Mouse (Mus musculus) MN1 (cell line): ENCODE results near the gene 1110065P20Rik.

Experiments
- DNase-seq: peaks from one replicate; pipeline ENCODE4 v3.0.0-alpha.2; 2016; ENCODE audit warnings: low spot score

The 1110065P20Rik gene

GRCm38 (mm10) chr4:124840998-124841397, 10.0 kb downstream of the 1110065P20Rik start:
- no peak for DNase-seq

- no peak for DNase-seq
Measured at GRCm38 (mm10) chr4:124838035-124838700, 12.8 kb downstream of the 1110065P20Rik start.

GRCm38 (mm10) chr4:124832796-124833195, 18.2 kb downstream of the 1110065P20Rik start:
- no peak for DNase-seq

- no peak for DNase-seq
Measured at GRCm38 (mm10) chr4:124829671-124830070, 21.3 kb downstream of the 1110065P20Rik start.

- DNase-seq, result no peak
Measured at GRCm38 (mm10) chr4:124825371-124825965, 25.5 kb downstream of the 1110065P20Rik start.

GRCm38 (mm10) chr4:124824967-124825366, 26.0 kb downstream of the 1110065P20Rik start:
- no peak for DNase-seq

- no peak for DNase-seq
Measured at GRCm38 (mm10) chr4:124818832-124819231, 32.2 kb downstream of the 1110065P20Rik start.

GRCm38 (mm10) chr4:124817803-124818202, 33.2 kb downstream of the 1110065P20Rik start:
- DNase-seq, result peak; percentile 64

GRCm38 (mm10) chr4:124815901-124816300, 35.1 kb downstream of the 1110065P20Rik start:
- no peak for DNase-seq

GRCm38 (mm10) chr4:124811347-124811975, 39.5 kb downstream of the 1110065P20Rik start:
- no peak for DNase-seq

- DNase-seq, result no peak
Measured at GRCm38 (mm10) chr4:124810056-124810455, 40.9 kb downstream of the 1110065P20Rik start.

GRCm38 (mm10) chr4:124809136-124809883, 41.7 kb downstream of the 1110065P20Rik start:
- no peak for DNase-seq

- DNase-seq, result no peak
Measured at GRCm38 (mm10) chr4:124808511-124808910, 42.5 kb downstream of the 1110065P20Rik start.

- no peak for DNase-seq
Measured at GRCm38 (mm10) chr4:124803406-124803805, 47.6 kb downstream of the 1110065P20Rik start.

GRCm38 (mm10) chr4:124802309-124803260, 48.4 kb downstream of the 1110065P20Rik start:
- peak; percentile 93 for DNase-seq

GRCm38 (mm10) chr4:124801552-124802308, 49.3 kb downstream of the 1110065P20Rik start, which contains the start of gene Mtf1:
Gene Mtf1 (plus strand): TSS chr4:124802104.
- DNase-seq, result peak; percentile 88
